Mouse (Mus musculus) G1E-ER4 (cell line): ENCODE data around the gene Stk24. TPM values are rescaled to one million over a fixed set of nuclear protein-coding genes. Genes with fewer than 3 reads are reported as not detected.

ENCODE experiments used
- GATA1 ChIP-seq: IDR thresholded peaks from one replicate; pipeline ENCODE4 v1.8.0; 2012; ENCODE audit warnings: low read length, inconsistent platforms
- polyA plus RNA-seq: library from polyadenylated mRNA; stranded (reverse); fragments of >175 nt; gene quantifications from 2 replicates; pipeline ENCODE4 v1.2.3, GENCODE M21; 2012

Stk24 gene
- polyA plus RNA-seq, 1 experiment = 105 TPM

DNA sequence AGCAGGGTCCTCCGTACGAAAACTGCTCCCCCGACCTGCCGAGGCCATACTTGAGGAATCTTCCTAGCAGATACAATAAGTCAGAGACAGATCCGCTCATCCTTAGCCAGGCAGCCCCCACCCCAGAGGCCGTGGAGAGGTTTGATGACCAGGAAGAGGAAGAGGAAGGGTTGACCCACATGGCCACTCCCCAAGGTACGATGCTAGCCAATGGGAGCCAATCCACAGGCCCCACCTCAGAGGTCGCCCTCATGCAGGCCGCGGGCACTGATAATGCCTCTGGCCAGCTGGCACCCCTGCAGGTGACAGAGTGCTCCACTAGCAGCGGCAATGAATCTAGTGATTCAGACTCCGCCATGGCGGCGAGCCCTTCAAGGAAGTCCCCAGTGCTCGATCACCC is 135.7 kb downstream of the Stk24 start:
- TF ChIP-seq GATA1 = no peak

GRCm38 (mm10) chr14:121239386-121239785 is 140.4 kb downstream of the Stk24 start:
- TF ChIP-seq GATA1 = no peak

DNA sequence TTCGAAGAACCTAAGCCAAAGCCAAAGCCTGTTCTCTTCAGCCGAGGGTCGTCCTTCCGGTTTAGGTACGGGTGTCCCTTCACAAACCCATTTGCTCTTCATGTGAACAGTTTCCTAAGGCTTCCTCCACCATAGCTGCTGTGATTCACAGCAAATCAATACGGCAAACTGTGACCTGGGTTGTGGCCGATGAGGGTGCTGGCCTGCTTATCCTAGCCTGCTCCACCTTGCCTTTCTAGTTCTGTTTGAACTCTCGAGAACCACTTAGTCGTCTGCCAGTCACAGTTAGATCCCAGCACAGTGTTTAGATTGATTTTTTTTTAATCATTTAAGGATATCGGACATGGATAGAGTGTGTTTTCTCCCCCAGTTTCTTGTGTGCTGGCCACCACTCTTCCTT is 141.1 kb downstream of the Stk24 start:
- TF ChIP-seq GATA1 = no peak

DNA sequence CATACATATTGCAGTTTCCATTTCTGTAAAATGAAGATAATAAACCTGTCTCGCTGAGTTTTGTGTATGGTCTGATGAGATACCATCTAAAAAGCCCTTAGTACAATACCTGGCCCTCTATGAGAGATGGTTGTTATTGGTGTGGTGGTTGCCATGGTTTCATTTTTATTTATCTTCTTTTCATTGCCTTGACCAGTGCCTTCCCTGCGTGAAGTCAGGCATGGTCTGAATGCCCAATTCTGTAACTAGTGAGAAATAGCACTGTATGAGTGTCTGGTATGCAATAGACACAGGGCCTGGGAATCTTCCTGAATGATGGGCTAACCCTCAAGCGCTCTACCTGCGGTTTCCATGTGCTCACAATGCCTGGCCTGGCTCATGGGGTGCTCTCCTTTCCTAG is 143.1 kb downstream of the Stk24 start:
- no peak for TF ChIP-seq GATA1

Other genes with a start within 250 kb of the Stk24 start
- gene Slc15a1, start 125.2 kb upstream of the Stk24 start, polyA plus RNA-seq = not detected in 2 replicates